Mouse (Mus musculus) macrophage (primary cell): ENCODE results near the gene Rps28. TPM values are rescaled to one million over a fixed set of nuclear protein-coding genes. Genes with fewer than 3 reads are reported as not detected.

Experiments used
- H3K27ac ChIP-seq: fragments of 350-480 bp; formaldehyde crosslinking; 2 replicates; pipeline ENCODE4 v1.9.0; 2021
- H3K36me3 ChIP-seq: fragments of 350-480 bp; formaldehyde crosslinking; 2 replicates; pipeline ENCODE4 v1.9.0; 2021; ENCODE audit errors: inconsistent target
- H3K4me3 ChIP-seq: fragments of 350-480 bp; formaldehyde crosslinking; 2 replicates; pipeline ENCODE4 v1.9.0; 2021; ENCODE audit errors: inconsistent target
- H3K79me2 ChIP-seq: fragments of 350-480 bp; formaldehyde crosslinking; 2 replicates; pipeline ENCODE4 v1.9.0; 2021; ENCODE audit errors: inconsistent target
- WGBS: methylation state at CpG from one replicate; pipeline ENCODE4 v1.1.7; 2026; ENCODE audit warnings: inconsistent platforms; ENCODE audit not compliant: missing documents; 5-methylcytosine and 5-hydroxymethylcytosine counted together
- polyA plus RNA-seq: library from polyadenylated mRNA; stranded (reverse); fragments of 250-400 nt; gene quantifications from 3 replicates; pipeline ENCODE4 v1.2.4, GENCODE M21; 2018; ENCODE audit warnings: inconsistent platforms

Gene Rps28
- polyA plus RNA-seq, 1 experiment from 2014 or later = 746 TPM

GRCm38 (mm10) chr17:33773871-33774572, 50.3 kb downstream of the Rps28 start:
- Histone ChIP-seq H3K36me3 (peaks cover 4% of the 10 kb centered on the region; the same call in 1 of the 2 replicates), H3K79me2 (no peaks in the 10 kb centered on the region), H3K4me3 (no peak overlapping the region), H3K27ac (no peak overlapping the region)
- WGBS = 96% methylated on average over 6 of the region's 6 CpGs

GRCm38 (mm10) chr17:33773426-33773825, 50.9 kb downstream of the Rps28 start:
- no peaks in the 10 kb centered on the region for H3K79me2 ChIP-seq
- H3K36me3 ChIP-seq = peaks cover 4% of the 10 kb centered on the region; the same call in 1 of the 2 replicates
- H3K4me3 ChIP-seq = no peak overlapping the region
- WGBS = 94% methylated on average over 4 of the region's 6 CpGs
- H3K27ac ChIP-seq = no peak overlapping the region

- WGBS = 100% methylated on average over 4 of the region's 4 CpGs
- H3K79me2 ChIP-seq = no peaks in the 10 kb centered on the region
- H3K27ac ChIP-seq = no peak overlapping the region
- no peak overlapping the region for H3K4me3 ChIP-seq
- H3K36me3 ChIP-seq = peaks cover 4% of the 10 kb centered on the region; the same call in 1 of the 2 replicates
Measured at GRCm38 (mm10) chr17:33771617-33772016, 52.7 kb downstream of the Rps28 start.

Other genes starting within 250 kb of the Rps28 start
- gene Zfp414, start 195.5 kb downstream of the Rps28 start, polyA plus RNA-seq = 26.9 to 33.2 TPM (median 31.8 TPM) in 3 replicates
- 1.7 to 7.1 TPM (median 4.6 TPM) in 3 replicates for gene Pram1, start 186.5 kb downstream of the Rps28 start, polyA plus RNA-seq
- gene Hnrnpm, start 137.7 kb downstream of the Rps28 start, polyA plus RNA-seq = 138 to 351 TPM (median 174 TPM) in 3 replicates
- gene March2, start 105.9 kb downstream of the Rps28 start, polyA plus RNA-seq = 31.4 to 62.1 TPM (median 56.3 TPM) in 3 replicates
- gene Rab11b, start 64.0 kb downstream of the Rps28 start, polyA plus RNA-seq = 103 to 129 TPM (median 115 TPM) in 3 replicates
- gene Angptl4, start 42.7 kb downstream of the Rps28 start, polyA plus RNA-seq = 5.8 to 23.0 TPM (median 12.1 TPM) in 3 replicates
- 5.5 to 10.9 TPM (median 9.8 TPM) in 3 replicates for gene Kank3, start 14.0 kb downstream of the Rps28 start, polyA plus RNA-seq
- 105 to 236 TPM (median 213 TPM) in 3 replicates for gene Ndufa7, start within 50 bp of the Rps28 start, polyA plus RNA-seq
- gene Cd320, start 18.5 kb upstream of the Rps28 start, polyA plus RNA-seq = 2.0 to 5.0 TPM (median 4.1 TPM) in 3 replicates
- not detected in 3 replicates for gene Gm7029, start 49.3 kb upstream of the Rps28 start, polyA plus RNA-seq
- 1.3 to 6.1 TPM (median 2.3 TPM) in 3 replicates for gene Kifc1, start 66.1 kb upstream of the Rps28 start, polyA plus RNA-seq
- gene Platr17, start 80.6 kb upstream of the Rps28 start, polyA plus RNA-seq = 1.8 TPM in 1 of 3 replicates, not detected in the others
- 32.1 to 95.9 TPM (median 50.6 TPM) in 3 replicates for gene Daxx, start 84.9 kb upstream of the Rps28 start, polyA plus RNA-seq
- gene Tapbp, start 91.3 kb upstream of the Rps28 start, polyA plus RNA-seq = 235 to 575 TPM (median 237 TPM) in 3 replicates
- 18.2 to 24.0 TPM (median 21.3 TPM) in 3 replicates for gene Zbtb22, start 91.3 kb upstream of the Rps28 start, polyA plus RNA-seq
- gene Rgl2, start 105.0 kb upstream of the Rps28 start, polyA plus RNA-seq = 36.9 to 101 TPM (median 53.4 TPM) in 3 replicates
- 39.8 to 92.0 TPM (median 50.8 TPM) in 3 replicates for gene Pfdn6, start 115.8 kb upstream of the Rps28 start, polyA plus RNA-seq
- 10.9 to 27.3 TPM (median 11.8 TPM) in 3 replicates for gene Wdr46, start 116.1 kb upstream of the Rps28 start, polyA plus RNA-seq
- 4.0 to 11.7 TPM (median 6.8 TPM) in 3 replicates for gene B3galt4, start 126.9 kb upstream of the Rps28 start, polyA plus RNA-seq
- gene Vps52, start 131.2 kb upstream of the Rps28 start, polyA plus RNA-seq = 30.3 to 39.3 TPM (median 30.5 TPM) in 3 replicates
- gene Rps18, start 131.4 kb upstream of the Rps28 start, polyA plus RNA-seq = 829 to 1,952 TPM (median 1,389 TPM) in 3 replicates
- gene H2-K1, start 175.8 kb upstream of the Rps28 start, polyA plus RNA-seq = 2,418 to 4,239 TPM (median 2,994 TPM) in 3 replicates
- gene Ring1, start 200.1 kb upstream of the Rps28 start, polyA plus RNA-seq = 12.0 to 17.2 TPM (median 17.1 TPM) in 3 replicates
- 28.2 to 38.3 TPM (median 35.6 TPM) in 3 replicates for gene H2-Ke6, start 203.5 kb upstream of the Rps28 start, polyA plus RNA-seq
- gene Slc39a7, start 207.1 kb upstream of the Rps28 start, polyA plus RNA-seq = 67.7 to 120 TPM (median 117 TPM) in 3 replicates
- gene Rxrb, start 207.2 kb upstream of the Rps28 start, polyA plus RNA-seq = 15.5 to 33.4 TPM (median 20.0 TPM) in 3 replicates
- 0.79 to 1.6 TPM (median 1.2 TPM) in 3 replicates for gene Col11a2, start 214.9 kb upstream of the Rps28 start, polyA plus RNA-seq